Mouse (Mus musculus) E14TG2a.4 (cell line): ENCODE measurements at regions not wholly inside any gene's neighbourhood (a gene's known extent, or its start where the extent isn't known, plus 50 kb on each side); places are given as distances from the start of the nearest gene placed in this dataset.
"Not testable (repeated sequence)": the region's sequence is repeated elsewhere in the genome, so short reads cannot be mapped to it uniquely, and the experiment has no call there.

Source experiments
- H3K27me3 ChIP-seq: 2 replicates; pipeline ENCODE4 v1.6.1; 2014; ENCODE audit warnings: low read length, control low read depth; ENCODE audit not compliant: insufficient read depth
- H3K36me3 ChIP-seq: 2 replicates; pipeline ENCODE4 v1.6.1; 2014; ENCODE audit warnings: low read length, control low read depth; ENCODE audit not compliant: insufficient read depth
- H3K4me1 ChIP-seq: replicated peaks from 2 replicates; pipeline ENCODE4 v1.6.1; 2014; ENCODE audit warnings: low read depth, low read length, control low read depth
- H3K4me3 ChIP-seq: replicated peaks from 2 replicates; pipeline ENCODE4 v1.5.1; 2014; ENCODE audit warnings: mild to moderate bottlenecking, low read length
- H3K9me3 ChIP-seq: 2 replicates; pipeline ENCODE4 v1.6.1; 2014; ENCODE audit warnings: low read length, control low read depth
- CTCF ChIP-seq: conservative IDR thresholded peaks from 2 replicates; pipeline ENCODE4 v1.5.1; 2014; ENCODE audit warnings: low read length
- NANOG ChIP-seq: IDR thresholded peaks from 2 replicates; pipeline ENCODE4 v1.6.1; 2014; ENCODE audit warnings: borderline replicate concordance, low read length, mixed read lengths
- POU5F1 ChIP-seq: IDR thresholded peaks from 2 replicates; pipeline ENCODE4 v1.6.1; 2014; ENCODE audit warnings: low read length, borderline replicate concordance

DNA sequence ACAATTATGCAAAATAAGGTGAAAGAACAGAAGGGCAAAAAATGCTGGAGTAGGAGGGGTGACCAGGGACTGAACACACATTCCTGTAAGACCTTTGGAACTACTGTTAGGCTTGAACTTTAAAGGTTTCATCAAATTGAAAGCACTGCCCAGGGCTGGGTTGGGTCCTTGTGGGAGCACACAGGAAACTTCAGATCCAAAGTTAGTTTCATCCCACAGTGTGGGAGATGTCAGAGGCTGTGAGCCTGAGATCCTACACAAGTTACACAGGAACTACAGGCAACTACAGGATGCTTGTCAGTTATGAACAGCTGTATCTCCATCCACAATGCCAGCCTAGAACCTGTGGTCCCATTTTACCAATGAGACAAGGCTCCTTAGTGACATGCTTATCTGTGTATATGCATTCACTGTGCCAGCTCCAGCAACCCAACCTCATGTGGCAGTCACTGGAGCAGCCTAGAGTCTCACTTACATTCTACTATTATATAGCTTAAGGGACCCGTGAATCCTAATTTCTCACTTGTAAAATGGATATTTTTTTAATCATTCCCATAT is 1334.4 kb upstream of the A1bg start:
- TF ChIP-seq NANOG = no peak
- no peak for TF ChIP-seq POU5F1
- TF ChIP-seq CTCF = no peak
- no peak overlapping the region for H3K4me3 ChIP-seq
- H3K9me3 ChIP-seq = no peaks in the 10 kb centered on the region
- no peaks in the 10 kb centered on the region for H3K27me3 ChIP-seq
- peaks cover 35% of the 10 kb centered on the region for H3K36me3 ChIP-seq
- no peaks in the 10 kb centered on the region for H3K4me1 ChIP-seq

- no peaks in the 10 kb centered on the region for H3K9me3 ChIP-seq
- no peak for TF ChIP-seq POU5F1
- TF ChIP-seq CTCF = no peak
- no peak for TF ChIP-seq NANOG
- no peaks in the 10 kb centered on the region for H3K27me3 ChIP-seq
- peaks cover 51% of the 10 kb centered on the region for H3K36me3 ChIP-seq
- H3K4me1 ChIP-seq = no peaks in the 10 kb centered on the region
- no peak overlapping the region for H3K4me3 ChIP-seq
Measured at GRCm38 (mm10) chr15:62255571-62255970, 1332.8 kb upstream of the A1bg start.

GRCm38 (mm10) chr15:62253724-62254123 is 1330.9 kb upstream of the A1bg start:
- H3K36me3 ChIP-seq = peaks cover 60% of the 10 kb centered on the region
- no peak overlapping the region for H3K4me3 ChIP-seq
- no peaks in the 10 kb centered on the region for H3K9me3 ChIP-seq
- no peaks in the 10 kb centered on the region for H3K4me1 ChIP-seq
- no peaks in the 10 kb centered on the region for H3K27me3 ChIP-seq
- TF ChIP-seq NANOG (no peak), POU5F1 (no peak), CTCF (no peak)

- H3K9me3 ChIP-seq, H3K4me1 ChIP-seq, H3K4me3 ChIP-seq, H3K27me3 ChIP-seq: not testable (repeated sequence)
- peaks cover 67% of the 10 kb centered on the region for H3K36me3 ChIP-seq
Measured at GRCm38 (mm10) chr15:62252078-62252833, 1329.4 kb upstream of the A1bg start.

GRCm38 (mm10) chr15:62249436-62249835 is 1326.6 kb upstream of the A1bg start:
- Histone ChIP-seq H3K9me3 (no peaks in the 10 kb centered on the region), H3K4me3 (no peak overlapping the region), H3K27me3 (no peaks in the 10 kb centered on the region), H3K4me1 (no peaks in the 10 kb centered on the region), H3K36me3 (peaks cover 84% of the 10 kb centered on the region)
- TF ChIP-seq POU5F1 = no peak
- no peak for TF ChIP-seq NANOG
- no peak for TF ChIP-seq CTCF

GRCm38 (mm10) chr15:62246561-62247079 is 1323.8 kb upstream of the A1bg start:
- Histone ChIP-seq H3K9me3 (no peaks in the 10 kb centered on the region), H3K4me1 (no peaks in the 10 kb centered on the region), H3K27me3 (no peaks in the 10 kb centered on the region), H3K4me3 (no peak overlapping the region), H3K36me3 (peaks cover 91% of the 10 kb centered on the region)
- TF ChIP-seq CTCF (no peak), POU5F1 (no peak), NANOG (no peak)

DNA sequence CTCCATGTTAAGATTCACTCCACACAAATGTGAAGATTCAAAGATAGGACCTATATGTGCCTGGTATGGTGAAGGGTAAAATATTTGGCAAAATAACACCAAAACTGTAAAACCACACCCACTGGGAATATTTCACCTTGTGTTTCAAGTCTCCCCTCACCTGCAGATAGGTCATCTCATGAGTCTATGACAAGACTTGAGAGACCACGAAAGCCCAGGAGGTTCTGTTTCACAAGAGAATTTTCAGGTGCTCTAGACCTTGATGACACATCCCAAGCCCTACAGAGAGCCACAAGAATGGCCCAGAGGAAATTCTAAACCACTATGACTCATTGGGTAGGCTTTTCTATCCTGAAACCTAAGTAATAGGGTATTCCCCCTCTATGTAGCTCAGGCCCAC is 1322.4 kb upstream of the A1bg start:
- Histone ChIP-seq H3K27me3 (no peaks in the 10 kb centered on the region), H3K4me1 (no peaks in the 10 kb centered on the region), H3K4me3 (no peak overlapping the region), H3K9me3 (no peaks in the 10 kb centered on the region), H3K36me3 (peaks cover 84% of the 10 kb centered on the region)
- no peak for TF ChIP-seq NANOG
- TF ChIP-seq POU5F1 = no peak
- no peak for TF ChIP-seq CTCF

DNA sequence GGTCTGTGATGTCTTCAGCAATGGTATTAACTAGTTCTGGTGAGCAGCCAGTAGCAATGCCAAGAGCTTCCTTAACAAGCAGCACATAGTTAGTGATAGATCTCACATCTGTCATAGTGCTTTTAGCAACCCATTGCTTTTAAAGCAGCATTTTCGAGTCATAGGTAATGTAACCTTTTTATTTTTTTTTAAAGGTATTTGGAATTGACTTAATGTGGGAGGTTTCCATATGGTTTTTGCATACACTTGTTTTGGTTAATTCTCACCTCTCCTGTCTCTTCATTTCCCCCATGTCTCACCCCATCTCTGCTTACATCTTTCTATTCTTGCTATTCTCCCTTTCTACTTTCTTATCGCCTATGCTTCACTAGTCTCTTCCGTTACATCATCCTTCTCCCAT is 1322.0 kb upstream of the A1bg start:
- no peaks in the 10 kb centered on the region for H3K4me1 ChIP-seq
- H3K4me3 ChIP-seq = no peak overlapping the region
- no peaks in the 10 kb centered on the region for H3K27me3 ChIP-seq
- no peaks in the 10 kb centered on the region for H3K9me3 ChIP-seq
- peaks cover 83% of the 10 kb centered on the region for H3K36me3 ChIP-seq
- no peak for TF ChIP-seq NANOG
- no peak for TF ChIP-seq POU5F1
- no peak for TF ChIP-seq CTCF
